Mouse (Mus musculus) small intestine, adult 2 months (tissue): ENCODE measurements around the gene Arhgap24.

Experiments
- CTCF ChIP-seq: fragments of 200-500 bp; IDR thresholded peaks from 2 replicates; pipeline ENCODE4 v1.5.1; 2012; ENCODE audit warnings: low read depth, mild to moderate bottlenecking, control low read depth, inconsistent platforms, low read length, moderate library complexity, mixed read lengths; ENCODE audit not compliant: insufficient replicate concordance, insufficient read length; ENCODE audit errors: extremely low read depth
- POLR2A ChIP-seq: fragments of 200-500 bp; IDR thresholded peaks from 2 replicates; pipeline ENCODE4 v1.6.1; 2012; ENCODE audit warnings: low read depth, mild to moderate bottlenecking, control low read depth, inconsistent platforms, low read length, moderate library complexity

- TF ChIP-seq CTCF (no peak), POLR2A (no peak)
Measured at GRCm38 (mm10) chr5:102757040-102757439, 275.8 kb downstream of the Arhgap24 start.
